Mouse (Mus musculus) ES-Bruce4 (cell line): ENCODE measurements around the gene 4930432K21Rik. TPM values are rescaled to one million over a fixed set of nuclear protein-coding genes. Genes with fewer than 3 reads are reported as not detected.

Source experiments
- H3K27ac ChIP-seq: 2 replicates; pipeline ENCODE4 v1.5.1; 2012; ENCODE audit warnings: low read length, inconsistent platforms; ENCODE audit not compliant: insufficient read depth
- H3K27me3 ChIP-seq: 2 replicates; pipeline ENCODE4 v1.6.1; 2012; ENCODE audit warnings: mild to moderate bottlenecking, low read length, inconsistent platforms; ENCODE audit not compliant: control insufficient read depth, poor library complexity, insufficient read depth, severe bottlenecking
- H3K36me3 ChIP-seq: 2 replicates; pipeline ENCODE4 v1.6.1; 2012; ENCODE audit warnings: inconsistent platforms, mild to moderate bottlenecking, low read length, moderate library complexity; ENCODE audit not compliant: control insufficient read depth, poor library complexity, insufficient read depth, severe bottlenecking
- H3K4me1 ChIP-seq: one replicate; pipeline ENCODE4 v1.8.1; 2011; ENCODE audit warnings: low read length; ENCODE audit not compliant: control insufficient read depth, insufficient read depth
- H3K4me3 ChIP-seq: 2 replicates; pipeline ENCODE4 v1.5.1; 2011; ENCODE audit warnings: low read depth, mild to moderate bottlenecking, low read length
- H3K9ac ChIP-seq: 2 replicates; pipeline ENCODE4 v1.6.1; 2012; ENCODE audit warnings: low read depth, mild to moderate bottlenecking, inconsistent platforms; ENCODE audit not compliant: poor library complexity, severe bottlenecking
- H3K9me3 ChIP-seq: replicated peaks from 2 replicates; pipeline ENCODE4 v1.6.1; 2012; ENCODE audit warnings: mild to moderate bottlenecking, low read length, inconsistent platforms; ENCODE audit not compliant: control insufficient read depth, poor library complexity, insufficient read depth, severe bottlenecking
- CTCF ChIP-seq: IDR thresholded peaks from one replicate; pipeline ENCODE4 v1.8.1; 2011; ENCODE audit warnings: low read depth, low read length
- EP300 ChIP-seq: IDR thresholded peaks from 2 replicates; pipeline ENCODE4 v1.6.1; 2011; ENCODE audit warnings: low read depth, low read length; ENCODE audit not compliant: insufficient read depth
- POLR2A ChIP-seq: IDR thresholded peaks from one replicate; pipeline ENCODE4 v1.8.1; 2011; ENCODE audit warnings: low read length; ENCODE audit not compliant: insufficient read depth
- polyA plus RNA-seq: library from polyadenylated mRNA; stranded (reverse); fragments of >200 nt; gene quantifications from 2 replicates; pipeline ENCODE4 v1.2.4, GENCODE M21; 2011; ENCODE audit warnings: low read depth; ENCODE audit not compliant: missing spikeins, insufficient read depth, insufficient read length

Gene 4930432K21Rik
- polyA plus RNA-seq, 1 experiment: 4.7 TPM

- Histone ChIP-seq H3K4me1 (no peaks in the 10 kb centered on the region), H3K9ac (peak overlapping the region; percentile 57), H3K9me3 (no peaks in the 10 kb centered on the region), H3K4me3 (peak overlapping the region; percentile 55), H3K27me3 (no peaks in the 10 kb centered on the region), H3K36me3 (peaks cover 29% of the 10 kb centered on the region), H3K27ac (peak overlapping the region; percentile 42)
- peak; percentile 83 for TF ChIP-seq CTCF
- TF ChIP-seq EP300: 0 out of 2 replicates have a peak, but pooled peaks have one; percentile 18
- no peak for TF ChIP-seq POLR2A
Measured at GRCm38 (mm10) chr8:84210167-84210791, 62.5 kb downstream of the 4930432K21Rik start.

DNA sequence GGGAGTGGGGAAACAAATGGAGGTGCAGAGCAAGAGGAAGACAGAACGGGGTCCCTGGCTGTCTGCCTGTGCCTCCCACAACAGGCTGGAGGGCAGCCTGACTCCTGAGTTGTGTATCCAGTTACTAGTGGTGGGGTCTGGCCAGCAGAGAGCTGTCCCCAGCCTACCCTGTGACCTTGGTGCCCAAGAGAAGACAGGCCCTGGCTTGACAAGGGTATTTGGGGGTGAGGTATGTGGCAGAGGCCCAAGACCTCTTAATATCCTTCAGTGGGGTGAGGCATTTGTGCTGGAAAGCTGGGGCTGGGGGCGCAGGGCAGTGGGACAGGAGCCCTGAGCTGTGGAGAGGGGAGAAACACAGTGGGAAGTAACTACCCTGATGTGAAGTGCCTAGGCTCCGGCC lies 63.4 kb downstream of the 4930432K21Rik start:
- TF ChIP-seq EP300 (no peak), CTCF (no peak), POLR2A (no peak)
- H3K36me3 ChIP-seq: peaks cover 29% of the 10 kb centered on the region
- no peaks in the 10 kb centered on the region for H3K27me3 ChIP-seq
- no peak overlapping the region for H3K4me3 ChIP-seq
- peak overlapping the region; percentile 15 for H3K27ac ChIP-seq
- no peaks in the 10 kb centered on the region for H3K4me1 ChIP-seq
- H3K9me3 ChIP-seq: no peaks in the 10 kb centered on the region
- H3K9ac ChIP-seq: no peak overlapping the region

DNA sequence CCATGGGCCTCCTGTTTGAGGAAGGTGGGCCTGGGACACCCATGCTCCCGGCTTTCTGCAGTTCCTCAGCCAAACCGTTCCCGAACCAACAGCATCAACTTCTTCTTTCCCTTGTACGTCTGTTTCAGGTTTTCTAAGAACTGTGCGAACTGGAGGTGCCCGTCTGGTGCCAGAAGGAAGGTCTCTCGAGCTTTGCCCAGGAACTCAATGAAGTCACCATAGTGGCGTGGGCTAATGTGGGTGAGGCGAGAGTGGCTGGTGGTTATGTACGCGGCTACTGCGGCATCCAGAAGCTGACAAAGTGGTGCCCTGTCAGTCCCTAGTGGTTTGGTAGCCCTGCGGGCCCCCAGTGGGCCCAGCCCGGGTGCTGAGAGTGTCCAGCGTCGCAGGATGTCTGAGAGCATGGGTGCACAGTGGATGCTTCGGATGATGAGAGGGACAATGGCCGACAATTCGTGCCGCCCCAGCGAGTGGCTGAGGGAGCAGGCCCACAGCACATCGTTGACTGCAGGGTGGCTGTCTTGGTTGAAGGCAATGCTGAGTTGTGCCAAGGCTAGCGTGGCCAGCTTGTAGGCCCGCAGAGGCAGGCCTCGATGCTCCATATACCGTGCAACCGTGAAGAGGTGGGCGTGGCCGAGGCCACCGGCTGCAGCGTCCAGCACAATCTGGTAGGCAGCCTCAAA lies 64.2 kb downstream of the 4930432K21Rik start:
- Histone ChIP-seq H3K36me3 (peaks cover 26% of the 10 kb centered on the region), H3K4me3 (no peak overlapping the region), H3K27ac (no peak overlapping the region)

DNA sequence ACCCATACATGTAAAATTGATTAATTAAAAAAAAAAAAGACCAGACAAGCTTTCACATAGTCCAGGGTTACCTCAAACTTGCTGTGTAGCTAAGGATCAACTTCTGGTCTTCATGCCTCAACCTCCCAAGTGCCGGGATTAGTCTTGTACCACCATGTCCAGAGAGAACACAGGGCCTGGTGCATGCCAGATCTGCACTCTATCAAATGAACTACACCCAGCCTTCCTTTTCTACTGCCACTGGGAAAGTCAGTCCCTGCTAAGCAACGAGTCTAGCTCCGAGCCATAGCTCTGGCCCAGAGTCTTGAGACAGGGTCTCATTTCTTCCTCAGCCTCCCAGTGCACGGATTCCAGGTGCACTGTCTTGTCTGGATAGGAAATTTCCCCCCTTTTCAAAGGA lies 65.5 kb downstream of the 4930432K21Rik start:
- Histone ChIP-seq H3K27ac (no peak overlapping the region), H3K36me3 (peaks cover 32% of the 10 kb centered on the region), H3K9me3 (no peaks in the 10 kb centered on the region), H3K4me3 (no peak overlapping the region), H3K27me3 (no peaks in the 10 kb centered on the region), H3K4me1 (no peaks in the 10 kb centered on the region), H3K9ac (no peak overlapping the region)
- TF ChIP-seq EP300 (no peak), CTCF (no peak), POLR2A (no peak)

More for the DNA sequence above, 64.2 kb downstream of the 4930432K21Rik start:
- Histone ChIP-seq H3K9me3 (no peaks in the 10 kb centered on the region), H3K27me3 (no peaks in the 10 kb centered on the region), H3K4me1 (no peaks in the 10 kb centered on the region), H3K9ac (no peak overlapping the region)
- TF ChIP-seq POLR2A (no peak), EP300 (no peak), CTCF (no peak)

GRCm38 (mm10) chr8:84217206-84217605 lies 69.4 kb downstream of the 4930432K21Rik start:
- H3K36me3 ChIP-seq: peaks cover 25% of the 10 kb centered on the region
- TF ChIP-seq CTCF (no peak), POLR2A (no peak)

DNA sequence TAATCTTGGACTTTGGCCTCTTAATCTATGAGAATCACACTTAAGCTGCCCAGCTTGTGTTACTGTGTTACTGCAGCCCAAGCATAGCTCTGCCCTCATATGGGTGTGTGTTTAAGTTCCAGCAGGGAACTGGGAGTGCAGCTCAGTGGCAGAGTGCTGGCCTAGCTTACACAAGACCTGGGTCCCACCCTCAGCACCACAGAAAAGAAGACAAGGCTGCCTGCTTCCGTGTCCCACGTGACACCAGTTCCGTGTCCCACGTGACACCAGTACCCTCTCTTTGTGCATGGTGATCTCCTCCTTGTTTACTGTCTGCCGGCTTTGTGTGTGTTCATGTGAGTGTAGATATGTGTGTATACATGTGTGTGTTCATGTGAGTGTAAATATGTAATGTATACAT lies 70.3 kb downstream of the 4930432K21Rik start:
- H3K36me3 ChIP-seq: peaks cover 24% of the 10 kb centered on the region
- TF ChIP-seq CTCF (no peak), POLR2A (no peak), EP300 (no peak)
- H3K9ac ChIP-seq: no peak overlapping the region
- no peak overlapping the region for H3K4me3 ChIP-seq
- H3K27ac ChIP-seq: no peak overlapping the region
- H3K9me3 ChIP-seq: no peaks in the 10 kb centered on the region
- no peaks in the 10 kb centered on the region for H3K27me3 ChIP-seq
- H3K4me1 ChIP-seq: peaks cover 4% of the 10 kb centered on the region

More at GRCm38 (mm10) chr8:84217206-84217605, 69.4 kb downstream of the 4930432K21Rik start:
- H3K9me3 ChIP-seq: no peaks in the 10 kb centered on the region
- H3K9ac ChIP-seq: no peak overlapping the region
- H3K27me3 ChIP-seq: no peaks in the 10 kb centered on the region
- no peak overlapping the region for H3K4me3 ChIP-seq
- H3K27ac ChIP-seq: no peak overlapping the region
- peaks cover under 1% of the 10 kb centered on the region for H3K4me1 ChIP-seq
